Mouse (Mus musculus) left cerebral cortex, postnatal 4 days (tissue): ENCODE data around the gene Tpsab1. TPM values are rescaled to one million over a fixed set of nuclear protein-coding genes. Genes with fewer than 3 reads are reported as not detected.

Experiments used
- total RNA-seq, 2 experiments: library from RNA; stranded (reverse); gene quantifications; 2 replicates each; pipeline ENCODE4 v1.2.3; 2021

Tpsab1 gene
- total RNA-seq, 2 experiments from 2014 or later: 0.62 to 2.5 TPM

Other genes with a start within 250 kb of the Tpsab1 start
- 10 to 100 TPM; 58.3 to 59.3 TPM for gene Telo2, start 229.6 kb downstream of the Tpsab1 start, total RNA-seq
- under 1 TPM; 0.32 to 0.34 TPM for gene Ptx4, start 224.8 kb downstream of the Tpsab1 start, total RNA-seq
- 10 to 100 TPM; 40.9 to 42.5 TPM for gene Clcn7, start 212.2 kb downstream of the Tpsab1 start, total RNA-seq
- under 1 TPM in 1 of 2 experiments, not detected in 1; 0.16 TPM for gene Ccdc154, start 183.1 kb downstream of the Tpsab1 start, total RNA-seq
- not detected for gene Gm38655, start 170.1 kb downstream of the Tpsab1 start, total RNA-seq
- gene BC003965, start 161.0 kb downstream of the Tpsab1 start, total RNA-seq: 10 to 100 TPM; 16.8 to 18.6 TPM
- 10 to 100 TPM; 23.5 to 26.9 TPM for gene Unkl, start 157.2 kb downstream of the Tpsab1 start, total RNA-seq
- 10 to 100 TPM; 54.6 to 56.0 TPM for gene Gnptg, start 105.4 kb downstream of the Tpsab1 start, total RNA-seq
- 10 to 100 TPM; 29.7 to 33.8 TPM for gene Tsr3, start 105.4 kb downstream of the Tpsab1 start, total RNA-seq
- 10 to 100 TPM in 1 of 2 experiments, 1 to 10 TPM in 1; 5.2 to 24.2 TPM for gene Baiap3, start 89.2 kb downstream of the Tpsab1 start, total RNA-seq
- 100 to 1,000 TPM; 297 to 302 TPM for gene Ube2i, start 70.9 kb downstream of the Tpsab1 start, total RNA-seq
- 1 to 10 TPM; 1.2 to 1.3 TPM for gene Prss34, start 47.2 kb downstream of the Tpsab1 start, total RNA-seq
- not detected for gene Prss28, start 36.9 kb downstream of the Tpsab1 start, total RNA-seq
- gene Prss29, start 26.9 kb downstream of the Tpsab1 start, total RNA-seq: not detected
- 10 to 100 TPM in 1 of 2 experiments, 1 to 10 TPM in 1; 8.1 to 16.4 TPM for gene Tpsb2, start 20.7 kb upstream of the Tpsab1 start, total RNA-seq
- not detected for gene Tpsg1, start 23.7 kb upstream of the Tpsab1 start, total RNA-seq
- 100 to 1,000 TPM in 1 of 2 experiments, 10 to 100 TPM in 1; 96.9 to 103 TPM for gene Cacna1h, start 88.2 kb upstream of the Tpsab1 start, total RNA-seq
- 1 to 10 TPM in 1 of 2 experiments, under 1 TPM in 1; 0.70 to 1.6 TPM for gene Tekt4, start 109.1 kb upstream of the Tpsab1 start, total RNA-seq
- under 1 TPM; 0.58 to 0.72 TPM for gene Sstr5, start 151.7 kb upstream of the Tpsab1 start, total RNA-seq
- gene Sox8, start 225.1 kb upstream of the Tpsab1 start, total RNA-seq: 10 to 100 TPM; 29.9 to 38.1 TPM
- gene Lmf1, start 233.5 kb upstream of the Tpsab1 start, total RNA-seq: 10 to 100 TPM; 19.4 to 21.5 TPM